ENCODE assay signal across 8 mouse cellular contexts in the genomic region with DNA sequence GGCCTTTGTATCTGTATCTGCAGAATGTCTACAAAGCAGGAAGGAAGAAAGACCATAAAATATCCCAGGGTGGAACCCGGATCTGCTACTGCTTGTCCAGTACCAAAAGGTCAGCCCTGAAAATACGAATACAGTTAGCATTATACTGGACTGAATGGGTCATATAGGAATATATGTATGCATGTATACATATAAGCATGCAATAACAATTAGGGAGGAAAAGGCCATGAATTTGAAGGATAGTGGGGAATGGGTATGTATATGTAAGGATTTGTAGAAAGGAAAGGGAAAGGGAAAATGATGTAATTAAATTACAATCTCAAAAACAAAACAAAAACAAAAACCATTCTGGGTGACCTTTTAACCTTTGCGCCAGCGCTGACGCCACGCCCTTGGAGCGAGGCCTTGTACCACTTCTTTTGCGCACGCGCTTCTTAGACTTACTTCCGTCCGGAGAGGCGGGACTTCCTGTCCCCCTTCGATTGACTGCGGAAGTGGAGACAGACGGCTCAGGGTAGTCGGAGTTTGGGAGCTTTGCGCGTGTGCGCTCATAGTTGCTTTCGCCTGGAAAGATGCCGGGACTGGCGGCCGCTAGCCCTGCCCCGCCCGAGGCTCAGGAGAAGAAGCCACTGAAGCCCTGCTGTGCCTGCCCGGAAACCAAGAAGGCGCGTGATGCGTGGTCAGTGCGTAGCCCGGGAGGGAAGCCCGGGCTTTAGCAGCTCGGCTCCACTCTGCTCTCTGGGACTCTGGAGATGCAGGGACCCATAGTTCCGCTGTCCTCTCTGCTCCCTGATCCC. TPM values are rescaled to one million over a fixed set of nuclear protein-coding genes. Genes with fewer than 3 reads are reported as not detected.
DNase-seq lines count a peak whose midpoint lies in the region; ATAC-seq and TF ChIP-seq lines count a peak whose summit lies in the region.

TSS of gene Cox17 (plus strand) at position 463 of the 797 bp plus-strand sequence.
TSS of gene Gm21987 (plus strand) at position 512 of the 797 bp plus-strand sequence.

- H3K9me3 ChIP-seq in embryonic facial prominence, embryonic 13.5 days, result no peaks in the 10 kb centered on the region
- no peaks in the 10 kb centered on the region for H3K9me3 ChIP-seq in limb, embryonic 12.5 days
- H3K9me3 ChIP-seq in midbrain, embryonic 15.5 days, result no peaks in the 10 kb centered on the region

- peaks cover 12% of the 10 kb centered on the region; the same call in 1 of the 2 replicates for H3K4me1 ChIP-seq in embryonic facial prominence, embryonic 13.5 days
- H3K4me1 ChIP-seq in kidney, adult 2 months (ENCODE audit: control insufficient read depth, insufficient read depth, low read length), result peaks cover 4% of the 10 kb centered on the region; the same call in 1 of the 2 replicates
- peaks cover 9% of the 10 kb centered on the region for H3K4me1 ChIP-seq in limb, embryonic 12.5 days (replicated peaks)
- peaks cover 13% of the 10 kb centered on the region for H3K4me1 ChIP-seq in midbrain, embryonic 15.5 days
- H3K4me1 ChIP-seq in spleen, adult 2 months (ENCODE audit: control insufficient read depth, insufficient read depth, insufficient read length), result peaks cover 9% of the 10 kb centered on the region; the same call in 1 of the 2 replicates

- WGBS in embryonic facial prominence, embryonic 13.5 days, result 3% methylated on average over 35 of the region's 35 CpGs
- WGBS in kidney, adult 2 months, result 2% methylated on average over 35 of the region's 35 CpGs
- 3% methylated on average over 35 of the region's 35 CpGs for WGBS in limb, embryonic 12.5 days
- 3% methylated on average over 35 of the region's 35 CpGs for WGBS in midbrain, embryonic 15.5 days
- 3% methylated on average over 35 of the region's 35 CpGs for WGBS in spleen, adult 2 months

- H3K9ac ChIP-seq in embryonic facial prominence, embryonic 13.5 days, result peak within 1 kb of the TSS; percentile 93
- peak within 1 kb of the TSS; percentile 83 for H3K9ac ChIP-seq in limb, embryonic 12.5 days (replicated peaks)
- H3K9ac ChIP-seq in midbrain, embryonic 15.5 days, result peak within 1 kb of the TSS; percentile 86

- no peaks in the 10 kb centered on the region for H3K27me3 ChIP-seq in embryonic facial prominence, embryonic 13.5 days
- no peaks in the 10 kb centered on the region for H3K27me3 ChIP-seq in kidney, adult 2 months (replicated peaks; ENCODE audit: control insufficient read depth, insufficient read depth, low read length)
- no peaks in the 10 kb centered on the region for H3K27me3 ChIP-seq in limb, embryonic 12.5 days
- no peaks in the 10 kb centered on the region for H3K27me3 ChIP-seq in midbrain, embryonic 15.5 days (replicated peaks)
- no peaks in the 10 kb centered on the region for H3K27me3 ChIP-seq in spleen, adult 2 months (ENCODE audit: control insufficient read depth, insufficient read depth, low read length)

- TF ChIP-seq POLR2A in kidney, adult 2 months (IDR thresholded peaks at IDR 0.05; ENCODE audit: low read depth, low read length), result peak; percentile 73
- peak; percentile 89 for TF ChIP-seq POLR2A in spleen, adult 2 months (IDR thresholded peaks at IDR 0.05; ENCODE audit: low read depth, low read length)

- H3K36me3 ChIP-seq in embryonic facial prominence, embryonic 13.5 days, result peaks cover 25% of the 10 kb centered on the region
- H3K36me3 ChIP-seq in kidney, adult 2 months (ENCODE audit: control insufficient read depth, insufficient read depth, low read length), result no peaks in the 10 kb centered on the region
- peaks cover 21% of the 10 kb centered on the region for H3K36me3 ChIP-seq in limb, embryonic 12.5 days
- peaks cover 15% of the 10 kb centered on the region; the same call in 1 of the 2 replicates for H3K36me3 ChIP-seq in midbrain, embryonic 15.5 days (replicated peaks)
- H3K36me3 ChIP-seq in spleen, adult 2 months (ENCODE audit: control insufficient read depth, insufficient read depth, low read length), result peaks cover 17% of the 10 kb centered on the region

- no peak for TF ChIP-seq CTCF in kidney, adult 2 months (conservative IDR thresholded peaks at IDR 0.05; ENCODE audit: insufficient read depth, insufficient read length, low read depth, low read length)
- TF ChIP-seq CTCF in spleen, adult 2 months (IDR thresholded peaks at IDR 0.05; ENCODE audit: extremely low read depth, insufficient read depth, insufficient read length, insufficient replicate concordance), result no peak

- H3K4me2 ChIP-seq in embryonic facial prominence, embryonic 13.5 days, result peak within 1 kb of the TSS; percentile 69
- peak within 1 kb of the TSS; percentile 79 for H3K4me2 ChIP-seq in limb, embryonic 12.5 days
- H3K4me2 ChIP-seq in midbrain, embryonic 15.5 days, result peak within 1 kb of the TSS; percentile 75

- H3K27ac ChIP-seq in embryonic facial prominence, embryonic 13.5 days, result peak within 1 kb of the TSS; percentile 83
- H3K27ac ChIP-seq in kidney, adult 2 months (ENCODE audit: insufficient read depth, low read depth, low read length), result peak within 1 kb of the TSS; percentile 83
- H3K27ac ChIP-seq in limb, embryonic 12.5 days, result peak within 1 kb of the TSS; percentile 90
- H3K27ac ChIP-seq in midbrain, embryonic 15.5 days, result peak within 1 kb of the TSS; percentile 83
- peak within 1 kb of the TSS; percentile 95 for H3K27ac ChIP-seq in spleen, adult 2 months (ENCODE audit: insufficient read depth, low read length)

- peak within 1 kb of the TSS; percentile 96 for H3K4me3 ChIP-seq in embryonic facial prominence, embryonic 13.5 days
- H3K4me3 ChIP-seq in kidney, adult 2 months (ENCODE audit: insufficient read depth, low read depth, low read length), result peak within 1 kb of the TSS; percentile 99
- peak within 1 kb of the TSS; percentile 87 for H3K4me3 ChIP-seq in limb, embryonic 12.5 days (replicated peaks)
- H3K4me3 ChIP-seq in midbrain, embryonic 15.5 days, result peak within 1 kb of the TSS; percentile 90
- H3K4me3 ChIP-seq in spleen, adult 2 months (ENCODE audit: extremely low read depth, insufficient read depth, insufficient read length), result peak within 1 kb of the TSS; percentile 100

- peak; percentile 87 for ATAC-seq in embryonic facial prominence, embryonic 13.5 days (ENCODE audit: insufficient number of reproducible peaks, insufficient read depth, low FRiP score, low TSS enrichment, low read depth)
- ATAC-seq in limb, embryonic 12.5 days (ENCODE audit: insufficient number of reproducible peaks, insufficient read depth, low FRiP score, low TSS enrichment, low read depth), result peak; percentile 92
- ATAC-seq in midbrain, embryonic 15.5 days (replicated peaks), result peak; percentile 98

- DNase-seq in 3134 (ENCODE audit: extremely low read depth, insufficient read length, low spot score), result peak; percentile 90
- DNase-seq in adrenal gland, postnatal 36 days, result peak; percentile 92 to 93
- DNase-seq in heart, adult 18-20 months, result peak; percentile 97
- DNase-seq in kidney, adult 2 months, result peak; percentile 98
- DNase-seq in spleen, adult 2 months (ENCODE audit: low read depth in 1 of 2, low spot score in 2 of 2), result peak; percentile 91 to 94

RNA-seq across cellular contexts. Expression of gene Cox17, which starts in this region (rescaled TPM):
- total RNA-seq in adrenal gland, postnatal 36 days (2021), result 100 to 1,000 TPM; 288 to 296 TPM
- 104 and 105 TPM in 2 replicates for polyA plus RNA-seq in embryonic facial prominence, embryonic 13.5 days (2015; fragmentation: Nextera tagmentation; extraction: Ambion mirVana)
- 100 to 1,000 TPM; 345 to 380 TPM for total RNA-seq in heart, adult 18-20 months (2021)
- polyA plus RNA-seq in kidney, adult 2 months (2012; rRNA removed), result 126 and 170 TPM in 2 replicates
- 114 and 117 TPM in 2 replicates for polyA plus RNA-seq in limb, embryonic 12.5 days (2016; fragmentation: Nextera tagmentation; extraction: Ambion mirVana)
- polyA plus RNA-seq in midbrain, embryonic 15.5 days (2015; fragmentation: Nextera tagmentation; extraction: Ambion mirVana), result 75.4 and 77.9 TPM in 2 replicates
- polyA plus RNA-seq in spleen, adult 2 months (2012; rRNA removed), result 26.6 and 42.2 TPM in 2 replicates

RNA-seq across cellular contexts. Expression of gene Gm21987, which starts in this region (rescaled TPM):
- total RNA-seq in adrenal gland, postnatal 36 days (2021), result under 1 TPM in 1 of 2 experiments, not detected in 1; 0.95 TPM
- polyA plus RNA-seq in embryonic facial prominence, embryonic 13.5 days (2015; fragmentation: Nextera tagmentation; extraction: Ambion mirVana), result not detected in 2 replicates
- 1 to 10 TPM in 1 of 2 experiments, not detected in 1; 1.4 TPM for total RNA-seq in heart, adult 18-20 months (2021)
- not detected in 2 replicates for polyA plus RNA-seq in kidney, adult 2 months (2012; rRNA removed)
- not detected in 2 replicates for polyA plus RNA-seq in limb, embryonic 12.5 days (2016; fragmentation: Nextera tagmentation; extraction: Ambion mirVana)
- 0.77 TPM in 1 of 2 replicates, not detected in the other for polyA plus RNA-seq in midbrain, embryonic 15.5 days (2015; fragmentation: Nextera tagmentation; extraction: Ambion mirVana)
- polyA plus RNA-seq in spleen, adult 2 months (2012; rRNA removed), result not detected in 2 replicates

Comparison
In these comparisons a context has a peak if more than half of its experiments do, and no peak if none do; other contexts are left out.
1. Peak in every context shown above with its lines: DNase-seq, ATAC-seq, H3K4me3 ChIP-seq and H3K27ac ChIP-seq.